Mouse (Mus musculus): ENCODE measurements around the gene Nkain4.

GRCm38 (mm10) chr2:180954061-180955047, at the start of gene Nkain4:
- TF ChIP-seq POLR2A (IDR thresholded peaks at IDR 0.05; ENCODE audit: borderline replicate concordance, low read depth, low read length) (no peak), CTCF (IDR thresholded peaks at IDR 0.05; ENCODE audit: low read depth, low read length) (no peak)

All from bone marrow macrophage, adult 2 months (primary cell).